In the genomic region with DNA sequence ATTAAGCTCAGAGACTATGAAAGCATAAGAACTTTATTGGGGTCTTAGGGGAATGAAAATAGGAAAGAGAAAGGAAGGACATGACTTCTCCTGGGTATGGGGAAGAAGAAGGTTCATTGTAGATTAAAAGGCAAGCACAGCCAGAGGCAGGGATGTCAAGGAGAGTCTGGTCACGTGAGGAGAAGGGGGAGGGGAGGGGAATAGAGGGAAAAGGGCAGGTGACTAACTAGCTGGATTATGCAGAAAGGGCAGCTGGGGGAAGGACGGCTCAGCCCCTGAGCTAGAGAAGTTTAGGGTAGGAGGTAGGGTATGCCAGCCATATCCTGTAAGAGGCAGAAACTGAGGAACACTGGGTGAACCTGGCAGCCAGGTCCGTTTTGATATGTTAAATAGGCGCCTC, we compare ENCODE assay signal across 18 mouse cellular contexts. TPM values are rescaled to one million over a fixed set of nuclear protein-coding genes. Genes with fewer than 3 reads are reported as not detected.
DNase-seq lines count a peak whose midpoint lies in the region; ATAC-seq and TF ChIP-seq lines count a peak whose summit lies in the region.
"Had no signal": no experiment of that assay in that cellular context is flagged by ENCODE, and none has a peak within 500 bp of the region (broad histone marks: within the 10 kb centered on the region; RNA-seq: fewer than 3 reads in every experiment).

No protein-coding gene starts in this region.

- 40% methylated on average over 4 of the region's 4 CpGs for WGBS in kidney, embryonic 15.5 days

- no peak overlapping the region for H3K27ac ChIP-seq in kidney, embryonic 15.5 days
- no peak overlapping the region for H3K27ac ChIP-seq in CH12.LX (ENCODE audit: insufficient read depth, low read depth)
- H3K27ac ChIP-seq: lung, embryonic 15.5 days; midbrain, embryonic 10.5 days had no signal

- dilution Hi-C loops in CH12.LX (cut with MboI; ENCODE audit: extremely low pct_ligation_motif_present, extremely low pct_unique_long_range_greater_than_20kb, low sequenced_read_pairs): no loop called here

- H3K9ac ChIP-seq in kidney, embryonic 15.5 days: no peak overlapping the region
- no peak overlapping the region for H3K9ac ChIP-seq in CH12.LX (ENCODE audit: insufficient read depth, low read depth)
- H3K9ac ChIP-seq: forebrain, postnatal 0 days; heart, embryonic 12.5 days; lung, embryonic 15.5 days had no signal

- no peaks in the 10 kb centered on the region for H3K27me3 ChIP-seq in kidney, embryonic 15.5 days
- no peaks in the 10 kb centered on the region for H3K27me3 ChIP-seq in CH12.LX (replicated peaks)
- H3K27me3 ChIP-seq: heart, embryonic 12.5 days; lung, embryonic 15.5 days; Patski had no signal

- no peak overlapping the region for H3K4me3 ChIP-seq in kidney, embryonic 15.5 days (replicated peaks)
- no peak overlapping the region for H3K4me3 ChIP-seq in CH12.LX (replicated peaks in 1 of 3; ENCODE audit: low read depth in 2 of 3, low read length in 2 of 3, poor library complexity in 1 of 3)
- H3K4me3 ChIP-seq: heart, embryonic 12.5 days; lung, embryonic 15.5 days; midbrain, embryonic 10.5 days had no signal

- no peak for TF ChIP-seq RAD21 in CH12.LX (IDR thresholded peaks at IDR 0.05; ENCODE audit: low read depth, low read length)

- peak; percentile 71 for DNase-seq in kidney, adult 11 months
- DNase-seq in CH12.LX (ENCODE audit: extremely low read depth): no peak
- peak; percentile 80 for DNase-seq in adrenal gland, adult 2 months
- peak; percentile 64 for DNase-seq in kidney, postnatal 10 days
- no peak for DNase-seq in ovary, adult 18-20 months (ENCODE audit: low spot score)
- DNase-seq in embryo, embryonic 9.5 days (ENCODE audit: extremely low spot score): no peak
- DNase-seq: cerebellum, adult 9-10 months; forebrain, postnatal 0 days; gastrocnemius, postnatal 25 days; heart, postnatal 4 days; thymus, postnatal 36 days had no signal

- ATAC-seq in kidney, embryonic 15.5 days (replicated peaks; ENCODE audit: low FRiP score): no peak; the same call in 1 of the 2 replicates
- no peak for ATAC-seq in CD4-positive, CD25-positive, alpha-beta regulatory T cell, adult 4 months
- ATAC-seq: forebrain, postnatal 0 days; inflammation-experienced regulatory T-cells, adult 6 months; Patski had no signal

- no peaks in the 10 kb centered on the region for H3K9me3 ChIP-seq in kidney, embryonic 15.5 days (replicated peaks)
- no peaks in the 10 kb centered on the region for H3K9me3 ChIP-seq in CH12.LX (replicated peaks; ENCODE audit: low read length)
- H3K9me3 ChIP-seq: heart, embryonic 12.5 days; lung, embryonic 15.5 days; midbrain, embryonic 10.5 days had no signal

- TF ChIP-seq CTCF in CH12.LX (conservative IDR thresholded peaks at IDR 0.05 in 1 of 2, IDR thresholded peaks at IDR 0.05 in 1 of 2; ENCODE audit: low read depth in 2 of 2, low read length in 2 of 2): no peak

- peaks cover 1% of the 10 kb centered on the region; the same call in 1 of the 2 replicates for H3K79me2 ChIP-seq in CH12.LX (replicated peaks; ENCODE audit: control insufficient read depth, extremely low read depth, insufficient read depth, poor library complexity, severe bottlenecking)

- no peak overlapping the region for H3K4me2 ChIP-seq in kidney, embryonic 15.5 days
- no peak overlapping the region for H3K4me2 ChIP-seq in CH12.LX (ENCODE audit: insufficient read depth, low read depth, poor library complexity, severe bottlenecking)
- H3K4me2 ChIP-seq: heart, embryonic 12.5 days; lung, embryonic 15.5 days had no signal

- no peak for TF ChIP-seq EP300 in CH12.LX (IDR thresholded peaks at IDR 0.05; ENCODE audit: low read length)

- H3K4me1 ChIP-seq in kidney, embryonic 15.5 days: peaks cover 3% of the 10 kb centered on the region; the same call in 1 of the 2 replicates
- H3K4me1 ChIP-seq in CH12.LX (ENCODE audit: control insufficient read depth in 1 of 2, insufficient read depth in 2 of 2): peaks cover 8 to 59% of the 10 kb centered on the region in 2 experiments
- H3K4me1 ChIP-seq: lung, embryonic 15.5 days had no signal

- TF ChIP-seq POLR2A in CH12.LX (IDR thresholded peaks at IDR 0.05; ENCODE audit: low read depth, low read length): no peak

- in situ Hi-C loops in CH12.LX (cut with MboI; ENCODE audit: low pct_ligation_motif_present, low pct_unique_long_range_greater_than_20kb, low sequenced_read_pairs): no loop called here

- H3K36me3 ChIP-seq in kidney, embryonic 15.5 days: no peaks in the 10 kb centered on the region
- no peaks in the 10 kb centered on the region for H3K36me3 ChIP-seq in CH12.LX (replicated peaks in 1 of 2; ENCODE audit: control insufficient read depth in 1 of 2, insufficient read depth in 1 of 2, low read length in 1 of 2)
- H3K36me3 ChIP-seq: heart, embryonic 12.5 days; lung, embryonic 15.5 days; midbrain, embryonic 10.5 days had no signal

TF ChIP-seq in CH12.LX, 34 proteins besides CTCF, POLR2A, EP300 and RAD21:
- TF ChIP-seq ZC3H11A (IDR thresholded peaks at IDR 0.05; ENCODE audit: low read depth, low read length) (no peak), BHLHE40 (IDR thresholded peaks at IDR 0.05; ENCODE audit: low read depth, low read length) (peak; percentile 53; the same call in 1 of the 2 replicates)

RNA-seq across cellular contexts. Expression of a gene that starts 5.9 kb away (rescaled TPM):
- polyA plus RNA-seq in kidney, embryonic 15.5 days (2015; fragmentation: Nextera tagmentation; extraction: Ambion mirVana): 37.3 and 39.6 TPM in 2 replicates
- 55.4 and 82.4 TPM in 2 replicates for total RNA-seq in CH12.LX (2012; rRNA removed)
- 81.8 and 98.8 TPM in 2 replicates for total RNA-seq in CH12.LX (2014; rRNA removed)
- 233 and 244 TPM in 2 replicates for polyA plus RNA-seq in CH12.LX (2012; ENCODE audit: insufficient read length, low read depth)
- 100 to 1,000 TPM in 1 of 2 experiments, 10 to 100 TPM in 1; 98.3 to 113 TPM for total RNA-seq in adrenal gland, adult 2 months (2021)
- 1.4 and 2.2 TPM in 2 replicates for polyA plus RNA-seq in adrenal gland, adult 2 months (2012; rRNA removed)
- polyA plus RNA-seq in CD4-positive, CD25-positive, alpha-beta regulatory T cell, adult 4 months (2017; shearing (Covaris generic)): 10 to 100 TPM; 28.0 to 35.3 TPM

RNA-seq across cellular contexts. Expression of a gene that starts 56.5 kb away (rescaled TPM):
- polyA plus RNA-seq in kidney, embryonic 15.5 days (2015; fragmentation: Nextera tagmentation; extraction: Ambion mirVana): 21.4 and 23.3 TPM in 2 replicates
- total RNA-seq in CH12.LX (2012; rRNA removed): 0.08 TPM in 2 replicates
- total RNA-seq in CH12.LX (2014; rRNA removed): not detected in 2 replicates
- polyA plus RNA-seq in CH12.LX (2012; ENCODE audit: insufficient read length, low read depth): not detected in 2 replicates
- total RNA-seq in adrenal gland, adult 2 months (2021): 1 to 10 TPM; 2.9 to 8.3 TPM
- polyA plus RNA-seq in adrenal gland, adult 2 months (2012; rRNA removed): 0.15 and 0.16 TPM in 2 replicates
- polyA plus RNA-seq in CD4-positive, CD25-positive, alpha-beta regulatory T cell, adult 4 months (2017; shearing (Covaris generic)): not detected

Comparison
In these comparisons a context has a peak if more than half of its experiments do, and no peak if none do; other contexts are left out.
1. DNase-seq: peak in kidney, adult 11 months (single experiment), adrenal gland, adult 2 months (single experiment) and kidney, postnatal 10 days (single experiment); none in CH12.LX (single experiment), ovary, adult 18-20 months (single experiment) and embryo, embryonic 9.5 days (single experiment).
2. RNA of a gene that starts 56.5 kb away (polyA plus RNA-seq): 21.4 to 23.3 TPM in kidney, embryonic 15.5 days; 0.15 to 0.16 TPM in adrenal gland, adult 2 months, not detected in CH12.LX and not detected in CD4-positive, CD25-positive, alpha-beta regulatory T cell, adult 4 months; every median in the first group is over 10 times any median in the second.